Mouse (Mus musculus): ENCODE measurements at regions not wholly inside any gene's neighbourhood (a gene's known extent, or its start where the extent isn't known, plus 50 kb on each side); places are given as distances from the start of the nearest gene placed in this dataset.

GRCm38 (mm10) chr2:179291046-179291563, 151.1 kb upstream of the Cdh4 start:
- Histone ChIP-seq H3K27ac (ENCODE audit: insufficient read depth, low read length) (no peak overlapping the region), H3K4me1 (ENCODE audit: control insufficient read depth, insufficient read depth, low read length) (no peaks in the 10 kb centered on the region), H3K4me3 (ENCODE audit: insufficient read depth, low read length) (no peak overlapping the region)
- TF ChIP-seq CTCF (IDR thresholded peaks at IDR 0.05; ENCODE audit: extremely low read depth, insufficient read depth, low read length) = no peak
- TF ChIP-seq POLR2A (IDR thresholded peaks at IDR 0.05; ENCODE audit: extremely low read depth, insufficient read depth, low read length) = no peak

GRCm38 (mm10) chr2:179291958-179292357, 150.3 kb upstream of the Cdh4 start:
- Histone ChIP-seq H3K4me3 (ENCODE audit: insufficient read depth, low read length) (no peak overlapping the region), H3K27ac (ENCODE audit: insufficient read depth, low read length) (no peak overlapping the region), H3K4me1 (ENCODE audit: control insufficient read depth, insufficient read depth, low read length) (no peaks in the 10 kb centered on the region)
- TF ChIP-seq CTCF (IDR thresholded peaks at IDR 0.05; ENCODE audit: extremely low read depth, insufficient read depth, low read length) (no peak), POLR2A (IDR thresholded peaks at IDR 0.05; ENCODE audit: extremely low read depth, insufficient read depth, low read length) (no peak)

GRCm38 (mm10) chr2:179292566-179292965, 149.7 kb upstream of the Cdh4 start:
- H3K27ac ChIP-seq (ENCODE audit: insufficient read depth, low read length) = no peak overlapping the region
- peaks cover 1% of the 10 kb centered on the region; the same call in 1 of the 2 replicates for H3K4me1 ChIP-seq (ENCODE audit: control insufficient read depth, insufficient read depth, low read length)
- TF ChIP-seq CTCF (IDR thresholded peaks at IDR 0.05; ENCODE audit: extremely low read depth, insufficient read depth, low read length) (no peak), POLR2A (IDR thresholded peaks at IDR 0.05; ENCODE audit: extremely low read depth, insufficient read depth, low read length) (no peak)
- H3K4me3 ChIP-seq (ENCODE audit: insufficient read depth, low read length) = no peak overlapping the region

- TF ChIP-seq POLR2A (IDR thresholded peaks at IDR 0.05; ENCODE audit: extremely low read depth, insufficient read depth, low read length) (no peak), CTCF (IDR thresholded peaks at IDR 0.05; ENCODE audit: extremely low read depth, insufficient read depth, low read length) (no peak)
Measured at GRCm38 (mm10) chr2:179293114-179293513, 149.1 kb upstream of the Cdh4 start.

GRCm38 (mm10) chr2:179297057-179297456, 145.2 kb upstream of the Cdh4 start:
- TF ChIP-seq POLR2A (IDR thresholded peaks at IDR 0.05; ENCODE audit: extremely low read depth, insufficient read depth, low read length) (no peak), CTCF (IDR thresholded peaks at IDR 0.05; ENCODE audit: extremely low read depth, insufficient read depth, low read length) (no peak)
- no peak overlapping the region for H3K27ac ChIP-seq (ENCODE audit: insufficient read depth, low read length)
- H3K4me1 ChIP-seq (ENCODE audit: control insufficient read depth, insufficient read depth, low read length) = peaks cover 1% of the 10 kb centered on the region; the same call in 1 of the 2 replicates
- H3K4me3 ChIP-seq (ENCODE audit: insufficient read depth, low read length) = no peak overlapping the region

More at GRCm38 (mm10) chr2:179293114-179293513, 149.1 kb upstream of the Cdh4 start:
- Histone ChIP-seq H3K27ac (ENCODE audit: insufficient read depth, low read length) (no peak overlapping the region), H3K4me1 (ENCODE audit: control insufficient read depth, insufficient read depth, low read length) (peaks cover 1% of the 10 kb centered on the region; the same call in 1 of the 2 replicates), H3K4me3 (ENCODE audit: insufficient read depth, low read length) (no peak overlapping the region)

GRCm38 (mm10) chr2:179303765-179304164, 138.5 kb upstream of the Cdh4 start:
- Histone ChIP-seq H3K4me1 (ENCODE audit: control insufficient read depth, insufficient read depth, low read length) (no peaks in the 10 kb centered on the region), H3K4me3 (ENCODE audit: insufficient read depth, low read length) (no peak overlapping the region), H3K27ac (ENCODE audit: insufficient read depth, low read length) (no peak overlapping the region)
- TF ChIP-seq CTCF (IDR thresholded peaks at IDR 0.05; ENCODE audit: extremely low read depth, insufficient read depth, low read length) (no peak), POLR2A (IDR thresholded peaks at IDR 0.05; ENCODE audit: extremely low read depth, insufficient read depth, low read length) (no peak)

GRCm38 (mm10) chr2:179307286-179307931, 134.8 kb upstream of the Cdh4 start:
- Histone ChIP-seq H3K27ac (ENCODE audit: insufficient read depth, low read length) (no peak overlapping the region), H3K4me1 (ENCODE audit: control insufficient read depth, insufficient read depth, low read length) (no peaks in the 10 kb centered on the region), H3K4me3 (ENCODE audit: insufficient read depth, low read length) (no peak overlapping the region)
- TF ChIP-seq POLR2A (IDR thresholded peaks at IDR 0.05; ENCODE audit: extremely low read depth, insufficient read depth, low read length) (no peak), CTCF (IDR thresholded peaks at IDR 0.05; ENCODE audit: extremely low read depth, insufficient read depth, low read length) (no peak)

GRCm38 (mm10) chr2:179307932-179308303, 134.3 kb upstream of the Cdh4 start:
- no peaks in the 10 kb centered on the region for H3K4me1 ChIP-seq (ENCODE audit: control insufficient read depth, insufficient read depth, low read length)
- TF ChIP-seq POLR2A (IDR thresholded peaks at IDR 0.05; ENCODE audit: extremely low read depth, insufficient read depth, low read length) (no peak), CTCF (IDR thresholded peaks at IDR 0.05; ENCODE audit: extremely low read depth, insufficient read depth, low read length) (no peak)
- no peak overlapping the region for H3K27ac ChIP-seq (ENCODE audit: insufficient read depth, low read length)
- H3K4me3 ChIP-seq (ENCODE audit: insufficient read depth, low read length) = no peak overlapping the region

GRCm38 (mm10) chr2:179318046-179318445, 124.2 kb upstream of the Cdh4 start:
- no peak overlapping the region for H3K27ac ChIP-seq (ENCODE audit: insufficient read depth, low read length)

GRCm38 (mm10) chr2:179325242-179325641, 117.0 kb upstream of the Cdh4 start:
- H3K4me1 ChIP-seq (ENCODE audit: control insufficient read depth, insufficient read depth, low read length) = no peaks in the 10 kb centered on the region
- no peak for TF ChIP-seq CTCF (IDR thresholded peaks at IDR 0.05; ENCODE audit: extremely low read depth, insufficient read depth, low read length)
- no peak for TF ChIP-seq POLR2A (IDR thresholded peaks at IDR 0.05; ENCODE audit: extremely low read depth, insufficient read depth, low read length)
- no peak overlapping the region for H3K4me3 ChIP-seq (ENCODE audit: insufficient read depth, low read length)
- no peak overlapping the region for H3K27ac ChIP-seq (ENCODE audit: insufficient read depth, low read length)

More at GRCm38 (mm10) chr2:179318046-179318445, 124.2 kb upstream of the Cdh4 start:
- TF ChIP-seq CTCF (IDR thresholded peaks at IDR 0.05; ENCODE audit: extremely low read depth, insufficient read depth, low read length) = no peak
- no peak for TF ChIP-seq POLR2A (IDR thresholded peaks at IDR 0.05; ENCODE audit: extremely low read depth, insufficient read depth, low read length)
- Histone ChIP-seq H3K4me3 (ENCODE audit: insufficient read depth, low read length) (no peak overlapping the region), H3K4me1 (ENCODE audit: control insufficient read depth, insufficient read depth, low read length) (no peaks in the 10 kb centered on the region)
